Mouse (Mus musculus) heart, adult 9 months (tissue): ENCODE measurements around the gene Lrrn4cl.
A peak's percentile ranks its signal among the peaks of the same experiment; 100 is the strongest.
"Not testable (repeated sequence)": the region's sequence is repeated elsewhere in the genome, so short reads cannot be mapped to it uniquely, and the experiment has no call there.

Experiments
- DNase-seq, 2 experiments: peaks; one replicate each; pipeline ENCODE4 v3.0.0; 2022; ENCODE audit warnings: low spot score in 2 of 2

Gene Lrrn4cl

DNA sequence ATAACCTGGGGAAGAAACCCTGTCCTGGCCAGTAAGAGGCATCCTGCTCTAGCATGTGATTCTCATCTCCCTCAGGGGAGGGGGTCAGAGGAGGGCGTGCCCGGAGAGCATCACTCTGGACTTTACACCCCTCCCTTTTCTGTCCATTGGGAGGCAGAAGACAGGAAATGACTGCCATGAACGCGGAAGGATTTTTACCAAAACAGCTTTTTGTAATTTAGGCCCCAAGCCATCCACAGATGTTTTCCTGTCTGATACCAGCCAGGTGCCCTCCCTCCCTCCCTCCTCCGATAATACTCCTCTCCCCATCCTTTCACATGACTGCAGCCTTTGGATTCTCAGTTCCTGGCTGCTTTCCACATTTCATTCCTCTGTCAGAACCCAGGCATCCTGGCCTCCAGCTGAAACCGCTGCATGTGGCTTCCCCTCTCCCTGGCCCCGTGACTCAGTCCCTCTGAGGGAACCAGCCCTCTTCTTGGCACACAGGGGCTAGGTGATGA, at the start of gene Lrrn4cl:
TSS of gene Lrrn4cl (plus strand) at position 367 of the 500 bp plus-strand sequence.
- DNase-seq, result peak; percentile 68 to 76

- peak; percentile 98 to 99 for DNase-seq
Observed at GRCm38 (mm10) chr19:8802130-8802821, 48.3 kb upstream of the Lrrn4cl start, which contains the start of gene Zbtb3. Zbtb3 (plus strand) TSS chr19:8802555.

DNA sequence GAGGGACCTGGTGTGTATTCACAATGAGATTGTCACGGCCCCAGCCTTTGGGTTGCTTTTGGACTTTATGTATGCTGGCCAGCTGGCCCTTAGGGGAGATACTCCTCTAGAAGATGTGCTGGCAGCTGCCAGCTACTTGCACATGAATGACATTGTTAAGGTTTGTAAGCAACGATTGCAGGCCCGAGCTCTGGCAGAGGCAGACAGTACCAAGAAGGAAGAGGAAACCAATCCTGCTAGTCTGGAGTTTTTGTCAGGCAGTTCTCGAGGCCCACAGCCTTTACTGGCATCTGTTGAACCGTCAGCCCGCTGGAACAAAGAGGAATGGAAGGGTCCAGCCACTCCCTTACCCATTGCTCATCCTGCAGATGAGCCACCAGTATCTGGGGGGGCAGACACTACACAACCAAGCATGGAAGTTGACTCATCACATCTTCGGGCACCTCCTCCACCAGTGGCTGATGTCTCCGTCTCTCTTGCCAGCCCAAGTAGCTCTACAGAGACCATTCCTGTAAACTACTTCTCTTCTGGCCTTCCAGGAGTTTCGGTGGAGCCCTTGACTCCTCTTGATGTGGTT, 47.3 kb upstream of the Lrrn4cl start:
- no peak for DNase-seq

DNA sequence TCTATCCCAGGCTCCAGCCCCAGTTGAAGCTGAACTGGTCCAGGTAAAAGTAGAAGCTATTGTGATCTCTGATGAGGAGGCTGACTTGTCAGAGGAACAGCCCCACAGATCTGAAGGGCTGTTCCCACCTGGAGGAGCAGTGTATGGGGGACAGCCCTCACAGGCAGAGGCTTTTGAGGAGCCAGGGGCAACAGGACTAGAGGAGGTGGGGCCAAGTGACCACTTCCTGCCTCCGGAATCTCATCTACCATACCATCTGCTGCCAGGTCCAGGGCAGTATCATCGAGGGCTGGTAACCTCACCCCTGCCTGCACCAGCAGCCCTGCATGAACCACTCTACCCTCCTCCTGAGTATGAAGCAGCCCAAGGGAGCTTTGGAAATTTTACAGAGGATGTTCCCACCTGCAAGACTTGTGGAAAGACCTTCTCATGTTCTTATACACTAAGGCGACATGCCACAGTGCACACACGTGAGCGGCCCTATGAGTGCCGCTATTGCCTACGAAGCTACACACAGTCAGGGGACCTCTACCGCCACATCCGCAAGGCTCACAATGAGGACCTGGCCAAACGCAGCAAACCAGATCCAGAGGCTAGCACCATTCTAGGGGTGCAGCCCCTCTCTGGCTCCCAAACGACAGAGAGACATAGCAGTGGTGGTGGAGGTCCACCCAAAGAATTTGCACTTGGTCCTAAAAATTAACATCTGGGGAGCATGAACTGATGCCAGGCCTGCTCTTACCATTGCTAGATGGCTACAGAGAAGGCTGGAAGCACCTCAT, 46.5 kb upstream of the Lrrn4cl start:
- DNase-seq, result no peak

GRCm38 (mm10) chr19:8806810-8807209, 43.8 kb upstream of the Lrrn4cl start:
- no peak for DNase-seq

GRCm38 (mm10) chr19:8815812-8816211, 34.8 kb upstream of the Lrrn4cl start:
- DNase-seq, result no peak

DNA sequence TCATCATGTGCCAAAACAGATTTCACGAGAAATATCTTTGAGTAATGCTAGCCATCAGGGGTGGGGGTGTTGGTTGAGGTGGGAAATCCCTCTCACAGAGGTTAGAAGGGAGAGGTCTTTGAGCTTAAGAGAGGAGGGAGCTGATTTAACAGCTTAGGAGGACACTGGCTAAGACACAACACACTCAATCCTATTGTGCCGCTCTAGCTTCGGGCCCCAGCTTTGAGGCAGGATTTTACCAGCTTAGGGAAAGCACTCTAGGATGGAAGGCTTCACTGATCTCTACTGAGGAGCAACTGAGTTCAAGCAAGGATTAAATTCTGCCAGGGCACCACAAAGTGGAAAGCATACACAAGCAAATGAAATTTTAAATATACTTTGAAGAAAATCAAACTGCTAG, 33.6 kb upstream of the Lrrn4cl start:
- DNase-seq, result no peak

GRCm38 (mm10) chr19:8818301-8818798, 32.2 kb upstream of the Lrrn4cl start:
- DNase-seq, result no peak

GRCm38 (mm10) chr19:8818801-8819595, 31.6 kb upstream of the Lrrn4cl start, which contains the start of gene Ttc9c:
Ttc9c (minus strand) TSS chr19:8819333.
- DNase-seq, result peak; percentile 98 to 99

GRCm38 (mm10) chr19:8819596-8820423, 30.8 kb upstream of the Lrrn4cl start, which contains the start of gene Hnrnpul2:
Hnrnpul2 (plus strand) TSS chr19:8820010.
- peak; percentile 99 for DNase-seq

DNA sequence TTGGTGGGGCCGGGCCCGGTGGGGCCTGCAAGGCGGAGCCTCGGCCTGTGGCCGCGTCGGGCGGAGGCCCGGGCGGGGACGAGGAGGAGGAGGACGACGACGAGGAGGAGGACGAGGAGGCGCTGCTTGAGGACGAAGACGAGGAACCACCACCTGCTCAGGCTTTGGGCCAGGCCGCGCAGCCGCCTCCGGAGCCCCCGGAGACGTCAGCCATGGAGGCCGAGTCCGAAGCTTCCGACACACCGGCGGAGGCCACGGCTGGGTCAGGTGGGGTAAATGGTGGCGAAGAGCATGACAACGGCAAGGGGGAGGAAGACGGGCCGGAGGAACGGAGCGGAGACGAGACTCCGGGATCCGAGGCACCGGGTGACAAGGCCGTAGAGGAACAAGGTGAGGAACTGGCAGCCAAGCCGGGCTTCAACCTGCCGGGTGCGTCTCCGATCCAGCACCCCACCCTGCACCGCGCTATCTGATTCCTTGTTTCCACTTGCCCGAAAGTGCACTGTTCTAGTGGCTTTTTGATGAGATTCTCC, 30.1 kb upstream of the Lrrn4cl start:
- DNase-seq, result no peak

DNA sequence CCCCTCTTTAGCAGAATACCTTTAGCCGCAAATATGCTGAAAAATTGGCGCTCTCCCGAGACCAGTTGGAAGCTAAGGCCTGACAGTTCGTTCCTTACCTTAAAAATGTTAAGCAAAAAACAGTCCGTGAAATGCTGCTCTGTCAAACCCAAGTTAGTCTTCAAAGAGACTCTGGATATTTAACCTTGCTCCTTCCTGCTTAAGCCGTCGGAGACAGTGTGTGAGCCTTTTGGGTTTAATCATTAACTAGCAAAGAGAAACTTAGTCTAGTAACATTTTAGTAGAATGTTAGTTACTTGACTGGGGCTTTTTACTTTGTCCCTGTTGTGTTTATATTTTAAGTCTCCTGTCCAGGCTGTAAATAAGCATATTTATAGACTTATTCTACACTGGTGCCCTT, 29.4 kb upstream of the Lrrn4cl start:
- DNase-seq, result no peak

- no peak for DNase-seq
Observed at GRCm38 (mm10) chr19:8822696-8823095, 27.9 kb upstream of the Lrrn4cl start.

GRCm38 (mm10) chr19:8829660-8830059, 20.9 kb upstream of the Lrrn4cl start, which contains the start of gene AC129217.1:
AC129217.1 (plus strand) TSS chr19:8829773.
- no peak for DNase-seq

GRCm38 (mm10) chr19:8830664-8831063, 19.9 kb upstream of the Lrrn4cl start:
- no peak for DNase-seq

DNA sequence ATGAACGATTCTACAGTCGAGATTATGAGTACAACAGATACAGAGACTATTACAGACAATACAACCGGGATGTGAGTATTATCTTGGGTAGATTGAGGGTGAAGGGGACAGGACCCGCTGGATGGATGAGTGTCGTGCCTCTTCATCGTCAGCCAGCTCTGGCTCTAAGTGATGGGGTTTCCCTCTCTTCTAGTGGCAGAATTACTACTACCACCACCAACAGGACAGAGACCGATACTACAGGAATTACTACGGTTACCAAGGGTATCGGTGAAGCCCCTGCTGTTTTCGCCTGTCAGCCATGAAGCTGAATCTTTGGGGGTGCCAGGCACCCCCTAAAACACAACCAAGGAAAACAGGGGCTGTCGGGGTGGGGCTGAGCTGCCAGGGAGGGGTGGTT, 19.3 kb upstream of the Lrrn4cl start:
- no peak for DNase-seq

GRCm38 (mm10) chr19:8832971-8833370, 17.6 kb upstream of the Lrrn4cl start:
- no peak for DNase-seq

DNA sequence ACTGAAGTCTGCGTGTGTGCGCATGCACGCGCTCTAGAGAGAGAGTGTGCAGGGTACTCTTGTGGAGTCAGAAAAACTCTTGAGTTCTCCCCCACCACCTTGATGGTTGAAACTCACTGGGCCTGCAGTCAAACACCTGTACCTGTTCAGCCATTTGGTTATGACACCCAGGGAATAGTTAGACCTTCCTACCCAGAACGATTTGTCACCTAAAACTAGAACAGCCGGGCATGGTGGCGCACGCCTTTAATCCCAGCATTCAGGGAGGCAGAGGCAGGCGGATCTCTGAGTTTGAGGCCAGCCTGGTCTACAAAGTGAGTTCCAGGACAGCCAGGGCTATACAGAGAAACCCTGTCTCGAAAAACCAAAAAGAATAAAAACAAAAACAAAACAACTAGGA, 14.2 kb upstream of the Lrrn4cl start:
- DNase-seq, result not testable (repeated sequence)

- DNase-seq, result peak; percentile 83 to 86
Observed at GRCm38 (mm10) chr19:8837251-8837791, 13.2 kb upstream of the Lrrn4cl start, which contains the start of gene Bscl2. Bscl2 (plus strand) TSS chr19:8837467.
